Mouse (Mus musculus) mesoderm, embryonic 11.5 days (tissue): ENCODE measurements around the gene Pth1r.
"Not testable (repeated sequence)": the region's sequence is repeated elsewhere in the genome, so short reads cannot be mapped to it uniquely, and the experiment has no call there.

ENCODE experiments used
- DNase-seq: peaks from one replicate; pipeline ENCODE4 v3.0.0-alpha.2; 2012; ENCODE audit warnings: low read depth, low spot score

The Pth1r gene

DNA sequence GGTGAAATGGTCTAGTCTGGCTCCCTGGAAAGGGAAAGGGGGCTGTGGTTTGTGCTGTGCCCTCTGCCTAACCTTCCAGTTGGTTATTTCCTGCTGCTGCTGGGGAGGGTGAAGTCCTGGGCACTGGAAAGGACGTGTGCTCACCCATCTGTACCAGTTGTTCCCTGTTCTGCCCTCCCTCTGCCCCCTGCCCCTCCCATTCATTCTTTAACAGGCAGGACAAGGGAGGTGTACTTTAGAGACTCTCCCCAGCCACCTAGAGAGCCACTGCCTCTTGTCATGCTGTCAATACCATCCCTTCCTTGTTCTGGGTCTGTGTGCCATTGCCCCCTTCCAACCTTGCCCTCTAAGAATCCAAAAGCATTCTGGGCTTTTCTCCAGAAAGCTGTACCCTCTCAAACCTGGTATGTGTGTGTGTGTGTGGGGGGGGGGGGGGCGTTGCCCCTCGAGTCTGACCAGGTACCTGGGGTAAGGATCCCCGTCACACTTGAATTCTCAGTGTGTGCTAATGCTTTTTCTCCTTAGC, 63.3 kb downstream of the Pth1r start:
- no peak for DNase-seq

- DNase-seq, result not testable (repeated sequence)
These were observed 64.2 kb downstream of the Pth1r start for GRCm38 (mm10) chr9:110682697-110683096.

- no peak for DNase-seq
These were observed 64.7 kb downstream of the Pth1r start for GRCm38 (mm10) chr9:110682255-110682654.

- peak; percentile 37 for DNase-seq
These were observed 65.1 kb downstream of the Pth1r start for GRCm38 (mm10) chr9:110681817-110682216.

DNA sequence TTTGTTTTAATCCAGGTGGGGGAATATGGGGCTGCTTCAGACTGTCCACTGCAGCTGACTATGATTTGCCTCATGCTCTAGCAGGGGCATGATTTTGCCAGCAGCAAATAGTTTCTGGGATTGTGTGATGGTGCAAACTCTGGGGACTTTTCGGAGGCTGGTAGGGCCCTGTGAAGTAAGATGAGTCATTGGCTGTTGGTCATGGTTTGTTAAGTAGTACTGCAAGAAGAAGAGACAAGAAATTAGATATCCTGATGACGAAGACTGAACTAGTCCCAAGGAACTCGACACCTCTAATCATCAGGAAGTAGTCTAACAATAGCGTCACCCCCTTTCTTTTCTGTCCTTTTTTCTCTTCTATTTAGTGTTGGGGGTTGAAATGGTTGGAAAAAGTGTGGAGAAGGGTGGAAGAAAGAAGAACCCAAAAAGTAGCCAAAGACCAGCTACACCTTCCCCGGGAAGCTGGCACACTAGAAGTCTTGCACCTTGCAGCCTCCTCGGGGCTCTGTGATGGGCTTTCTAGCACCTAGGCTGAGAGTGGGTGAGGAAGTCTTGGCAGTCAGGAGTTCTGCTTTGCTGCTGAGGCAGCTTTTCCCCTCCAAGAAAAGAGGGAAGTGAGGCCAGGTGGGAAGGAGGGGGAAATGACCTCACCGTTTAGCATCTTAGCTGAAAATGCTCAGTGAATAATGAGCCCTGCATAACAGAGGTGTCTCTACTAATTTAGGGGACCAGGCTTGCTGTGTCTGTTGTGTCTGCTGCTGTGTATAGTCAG, 66.0 kb downstream of the Pth1r start:
- no peak for DNase-seq

- no peak for DNase-seq
These were observed 68.1 kb downstream of the Pth1r start for GRCm38 (mm10) chr9:110678886-110679285.

DNA sequence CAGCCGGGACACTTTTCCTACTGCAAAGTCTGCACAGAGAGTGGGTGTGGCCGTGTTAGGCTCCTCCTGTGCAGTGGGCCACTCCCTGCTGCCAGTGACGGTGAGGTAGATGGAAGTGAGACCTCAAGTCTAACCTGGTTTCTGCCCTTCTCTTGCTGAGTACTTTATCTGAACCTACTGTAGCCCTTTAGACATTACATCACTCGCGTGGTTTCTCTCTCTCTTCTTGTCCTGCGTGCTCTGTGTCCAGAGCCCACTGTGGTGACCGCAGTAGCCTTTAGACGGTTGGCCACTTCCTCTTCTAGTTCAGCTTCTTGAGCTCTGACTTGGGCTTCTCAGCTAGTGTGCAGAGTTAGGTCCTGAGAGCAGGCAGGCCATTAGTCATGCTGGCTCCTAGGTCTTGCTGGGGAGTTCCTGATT, 70.4 kb downstream of the Pth1r start:
- DNase-seq, result no peak

GRCm38 (mm10) chr9:110673107-110673752, 73.7 kb downstream of the Pth1r start:
- no peak for DNase-seq

DNA sequence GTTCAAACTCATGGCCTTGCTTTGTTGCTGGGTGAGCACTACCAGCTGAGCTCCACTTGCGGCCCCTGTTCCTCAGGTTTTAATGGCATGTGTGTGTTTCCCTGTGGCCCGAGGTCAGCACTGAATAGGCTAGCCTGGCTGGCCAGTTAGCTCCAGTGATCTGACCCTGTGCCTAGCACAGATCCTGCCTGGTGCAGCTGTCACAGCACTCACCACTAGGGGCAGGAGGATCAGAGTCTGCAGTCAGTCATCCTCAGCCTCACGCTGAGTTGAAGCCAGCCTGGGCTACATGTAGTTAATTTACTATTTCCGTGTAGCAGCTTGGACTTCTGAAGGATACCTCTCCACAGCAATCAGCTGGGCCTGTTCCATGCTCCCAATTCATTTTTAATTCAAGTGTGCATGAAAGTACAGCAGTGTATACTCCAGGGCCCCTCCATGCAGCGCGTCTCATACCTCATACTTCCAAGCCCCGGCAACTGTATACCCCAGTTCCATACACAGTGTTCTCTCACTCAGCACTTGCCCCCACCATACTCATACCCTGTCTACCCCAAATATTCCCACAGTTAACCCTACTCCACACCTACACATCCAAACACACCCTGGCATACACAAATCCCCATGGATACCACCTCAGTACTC, 74.4 kb downstream of the Pth1r start:
- peak; percentile 40 for DNase-seq
